Mouse (Mus musculus) G1E (cell line): Measurements from ENCODE around the gene Xrra1.

Source experiments
- CTCF ChIP-seq: IDR thresholded peaks from 2 replicates; pipeline ENCODE4 v1.5.1; 2012; ENCODE audit warnings: low read depth, low read length, inconsistent platforms, mixed read lengths
- GATA1 ChIP-seq: IDR thresholded peaks from 2 replicates; pipeline ENCODE4 v1.6.1; 2012; ENCODE audit warnings: borderline replicate concordance, low read length, inconsistent platforms, mixed read lengths

DNA sequence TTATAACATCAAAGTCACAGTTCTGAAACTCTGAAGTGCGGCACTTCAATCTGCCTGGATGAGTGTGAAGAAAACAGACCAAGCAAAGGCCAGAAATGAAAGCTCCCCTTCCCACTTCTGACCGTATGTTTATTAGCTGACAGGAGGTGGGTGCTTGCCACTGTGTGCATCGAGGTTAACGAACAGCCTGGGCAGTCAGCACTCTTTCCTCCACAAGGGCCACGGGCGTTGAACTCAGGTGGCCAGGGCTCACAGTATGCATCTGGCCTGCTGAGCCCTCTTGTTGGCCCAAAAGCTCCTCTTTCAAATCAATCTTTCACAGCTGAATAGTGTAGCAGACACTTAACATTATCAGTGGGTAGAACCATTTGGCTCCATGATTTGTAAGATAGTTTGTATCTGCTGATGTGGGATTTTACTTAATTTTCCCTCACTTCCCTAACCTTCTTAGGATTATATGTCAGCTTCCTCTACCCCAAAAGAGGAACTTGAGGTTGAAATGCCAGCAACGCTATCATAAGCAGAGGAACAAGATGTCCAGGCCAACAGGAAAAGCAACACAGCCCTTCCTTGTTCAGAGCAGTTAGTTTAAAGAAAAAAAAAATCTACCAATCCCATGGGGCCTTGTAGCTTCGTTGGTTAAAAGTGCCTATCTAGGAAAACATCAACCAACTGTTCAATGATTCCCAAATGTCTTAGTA lies 103.8 kb downstream of the Xrra1 start:
- TF ChIP-seq CTCF (no peak), GATA1 (no peak)
